Mouse (Mus musculus) forebrain, embryonic 12.5 days (tissue): ENCODE data around the gene Kcnt1. TPM values are rescaled to one million over a fixed set of nuclear protein-coding genes. Genes with fewer than 3 reads are reported as not detected.
A peak's percentile ranks its signal among the peaks of the same experiment; 100 is the strongest.
"Not testable (repeated sequence)": the region's sequence is repeated elsewhere in the genome, so short reads cannot be mapped to it uniquely, and the experiment has no call there.

Experiments used
- ATAC-seq: fragments of 200-750 bp; cut with Nextera tagmentation; 2 replicates; pipeline ENCODE4 v1.8.0; 2017; ENCODE audit warnings: moderate TSS enrichment; ENCODE audit not compliant: low FRiP score
- H3K27ac ChIP-seq: fragments of 300-500 bp; sonication (generic); 2 replicates; pipeline ENCODE4 v1.5.1; 2016; ENCODE audit warnings: mild to moderate bottlenecking
- H3K27me3 ChIP-seq: fragments of 300-500 bp; sonication (generic); 2 replicates; pipeline ENCODE4 v1.6.1; 2016; ENCODE audit warnings: mild to moderate bottlenecking
- H3K36me3 ChIP-seq: fragments of 300-500 bp; sonication (generic); replicated peaks from 2 replicates; pipeline ENCODE4 v1.6.1; 2016; ENCODE audit warnings: mild to moderate bottlenecking
- H3K4me1 ChIP-seq: fragments of 300-500 bp; sonication (generic); 2 replicates; pipeline ENCODE4 v1.6.1; 2016
- H3K4me2 ChIP-seq: fragments of 300-500 bp; sonication (generic); 2 replicates; pipeline ENCODE4 v1.6.1; 2016; ENCODE audit warnings: mild to moderate bottlenecking, moderate library complexity
- H3K4me3 ChIP-seq: fragments of 300-500 bp; sonication (generic); replicated peaks from 2 replicates; pipeline ENCODE4 v1.5.1; 2016; ENCODE audit warnings: mild to moderate bottlenecking
- H3K9ac ChIP-seq: fragments of 300-500 bp; sonication (generic); 2 replicates; pipeline ENCODE4 v1.6.1; 2016; ENCODE audit warnings: mild to moderate bottlenecking
- H3K9me3 ChIP-seq: fragments of 300-500 bp; sonication (generic); 2 replicates; pipeline ENCODE4 v1.6.1; 2016
- WGBS: fragments of 180-500 bp; shearing (Covaris S2); methylation state at CpG from one replicate; pipeline ENCODE4 v1.1.7; 2016; 5-methylcytosine and 5-hydroxymethylcytosine counted together
- polyA plus RNA-seq: library from polyadenylated mRNA; unstranded; fragments of >200 nt; fragmentation: Nextera tagmentation; extraction: Ambion mirVana; gene quantifications from 2 replicates; pipeline ENCODE4 v1.2.1, GENCODE M21; 2016

Kcnt1 gene
- 1.6 and 2.0 TPM in 2 replicates for polyA plus RNA-seq

GRCm38 (mm10) chr2:25863337-25864131 lies at the start of gene Kcnt1:
TSS of gene Kcnt1 (plus strand) at chr2:25863734.
- ATAC-seq: peak; percentile 51; the same call in 1 of the 2 replicates
- Histone ChIP-seq H3K27me3 (peaks cover 53% of the 10 kb centered on the region), H3K9ac (peak within 1 kb of the TSS; percentile 50), H3K4me1 (peaks cover 15% of the 10 kb centered on the region), H3K36me3 (no peaks in the 10 kb centered on the region), H3K9me3 (no peaks in the 10 kb centered on the region), H3K4me3 (peak within 1 kb of the TSS; percentile 59), H3K27ac (no peak within 1 kb of the TSS), H3K4me2 (peak within 1 kb of the TSS; percentile 100)
- 1% methylated on average over 41 of the region's 53 CpGs for WGBS

DNA sequence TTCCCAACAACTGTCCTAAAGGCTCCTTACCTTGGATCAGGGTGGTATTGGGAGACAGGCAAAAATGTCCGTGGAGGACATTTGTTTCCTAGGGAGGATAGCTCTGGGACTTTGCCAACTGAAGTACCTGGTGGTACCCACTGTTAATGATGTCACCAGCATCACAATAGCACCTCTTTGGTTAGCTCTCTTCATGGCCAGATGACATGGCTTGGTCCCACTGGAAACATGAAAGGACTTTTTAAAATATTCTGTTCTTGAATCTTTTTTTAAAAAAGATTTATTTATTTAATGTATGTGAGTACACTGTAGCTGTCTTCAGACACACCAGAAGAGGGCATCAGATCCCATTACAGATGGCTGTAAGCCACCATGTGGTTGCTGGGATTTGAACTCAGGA lies 47.8 kb upstream of the Kcnt1 start, which contains the start of gene Glt6d1:
Glt6d1 (minus strand) TSS at position 101 of the 400 bp plus-strand sequence.
- H3K4me2 ChIP-seq, H3K4me3 ChIP-seq, H3K9me3 ChIP-seq, H3K9ac ChIP-seq, ATAC-seq, H3K27me3 ChIP-seq, H3K36me3 ChIP-seq, H3K4me1 ChIP-seq, H3K27ac ChIP-seq: not testable (repeated sequence)
- 78% methylated on average over 1 of the region's 1 CpGs for WGBS

DNA sequence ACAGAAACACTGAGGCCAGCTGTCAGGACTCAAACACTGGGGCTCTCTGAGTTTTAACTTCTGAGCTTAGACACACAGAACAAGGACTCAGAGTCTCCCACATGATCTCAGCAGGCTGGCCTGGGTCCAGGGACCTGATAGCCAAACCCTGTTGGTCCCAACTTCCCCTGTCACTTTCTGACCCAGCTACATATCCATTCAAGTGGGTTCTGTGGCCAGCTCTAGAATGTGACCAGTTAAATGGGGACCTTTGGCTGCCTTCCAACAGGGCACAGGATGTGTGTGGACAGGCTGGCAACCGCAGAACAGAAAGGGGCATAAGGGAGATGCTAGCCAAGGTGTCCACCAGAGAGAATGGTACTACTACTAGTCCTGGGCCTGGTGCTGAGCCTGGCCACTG lies 40.7 kb upstream of the Kcnt1 start, which contains the start of gene Lcn9:
Lcn9 (plus strand) TSS at position 348 of the 400 bp plus-strand sequence.
- no peaks in the 10 kb centered on the region for H3K27me3 ChIP-seq
- H3K36me3 ChIP-seq: no peaks in the 10 kb centered on the region
- WGBS: 93% methylated on average over 1 of the region's 1 CpGs
- H3K4me3 ChIP-seq: no peak within 1 kb of the TSS
- H3K9ac ChIP-seq: no peak within 1 kb of the TSS
- no peaks in the 10 kb centered on the region for H3K4me1 ChIP-seq
- no peak for ATAC-seq
- no peak within 1 kb of the TSS for H3K27ac ChIP-seq
- H3K4me2 ChIP-seq: no peak within 1 kb of the TSS
- no peaks in the 10 kb centered on the region for H3K9me3 ChIP-seq

DNA sequence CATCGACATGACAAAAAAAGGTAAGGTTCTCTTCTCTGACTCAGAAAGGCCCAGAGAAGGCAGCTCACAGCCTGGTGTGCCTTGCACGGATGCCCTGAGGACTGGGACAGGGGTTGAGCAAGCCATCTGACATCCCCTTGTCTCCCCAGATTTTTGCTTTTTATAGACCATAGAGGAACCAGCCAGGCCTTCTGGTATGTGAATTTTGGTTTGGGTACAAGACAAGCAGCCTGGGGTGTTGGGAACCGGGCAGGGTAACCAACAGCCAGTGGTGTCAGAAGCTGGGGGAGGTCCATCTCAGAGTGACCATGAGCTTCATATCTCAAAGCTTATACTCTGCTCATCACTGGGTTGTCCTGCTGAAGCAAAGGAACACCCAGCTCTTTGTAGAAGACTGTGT lies 38.8 kb upstream of the Kcnt1 start:
- H3K36me3 ChIP-seq: no peaks in the 10 kb centered on the region
- WGBS: 92% methylated on average over 3 of the region's 3 CpGs

DNA sequence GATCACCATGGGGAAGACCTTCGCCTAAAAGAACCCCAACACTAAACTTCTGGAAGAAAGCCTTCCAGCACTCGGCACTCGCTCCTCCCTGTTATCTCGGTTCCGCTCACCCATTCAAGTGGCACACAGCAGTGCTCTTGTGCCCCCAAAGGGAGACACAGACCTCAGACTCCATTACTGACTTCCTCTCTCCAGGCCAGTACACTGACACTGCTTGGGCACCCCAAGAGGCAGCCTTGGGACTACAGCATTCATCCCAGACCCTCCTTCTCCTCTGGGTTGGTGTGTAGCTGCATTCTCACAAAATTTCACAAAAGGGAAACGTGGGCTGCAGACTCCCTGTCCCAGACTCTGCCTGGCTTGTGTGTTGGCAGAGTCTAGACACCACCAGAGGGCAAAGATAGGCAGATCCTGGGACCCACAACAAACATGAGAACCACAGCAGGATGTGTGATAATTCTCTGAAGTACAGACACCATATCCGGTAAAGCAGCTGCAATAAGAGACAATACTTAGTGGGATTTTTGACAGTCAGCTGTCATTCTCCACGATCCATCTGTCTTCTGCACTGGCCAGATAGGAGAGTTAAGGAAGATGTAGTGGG lies 35.1 kb upstream of the Kcnt1 start:
- H3K4me1 ChIP-seq: no peaks in the 10 kb centered on the region
- no peaks in the 10 kb centered on the region for H3K27me3 ChIP-seq
- no peak overlapping the region for H3K27ac ChIP-seq
- no peak overlapping the region for H3K4me3 ChIP-seq
- H3K4me2 ChIP-seq: no peak overlapping the region
- no peak overlapping the region for H3K9ac ChIP-seq
- no peaks in the 10 kb centered on the region for H3K9me3 ChIP-seq
- ATAC-seq: no peak
- H3K36me3 ChIP-seq: no peaks in the 10 kb centered on the region
- 74% methylated on average over 8 of the region's 8 CpGs for WGBS

More for the DNA sequence above, 38.8 kb upstream of the Kcnt1 start:
- no peak for ATAC-seq
- H3K9me3 ChIP-seq: no peaks in the 10 kb centered on the region
- no peak overlapping the region for H3K4me3 ChIP-seq
- no peak overlapping the region for H3K27ac ChIP-seq
- H3K27me3 ChIP-seq: no peaks in the 10 kb centered on the region
- H3K4me2 ChIP-seq: no peak overlapping the region
- H3K4me1 ChIP-seq: no peaks in the 10 kb centered on the region
- no peak overlapping the region for H3K9ac ChIP-seq

DNA sequence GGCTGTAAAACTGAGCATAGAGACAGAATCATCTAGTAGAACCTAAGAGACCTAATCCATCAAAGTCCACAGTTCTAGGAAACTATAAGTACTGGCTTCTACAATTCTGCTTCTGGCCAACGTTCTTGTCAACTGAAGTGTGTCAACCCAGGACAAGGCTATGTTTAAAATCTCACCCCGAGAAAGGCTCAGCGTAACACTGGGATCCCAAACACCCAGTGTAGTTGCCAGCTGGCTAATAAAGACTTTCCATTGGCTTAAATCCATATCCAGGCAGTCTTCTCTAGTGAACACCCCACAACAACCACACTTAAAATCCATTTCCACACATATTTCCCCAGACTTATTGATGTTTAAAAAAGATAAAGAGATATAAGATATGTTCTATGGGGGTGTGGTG lies 32.7 kb upstream of the Kcnt1 start:
- no peak overlapping the region for H3K27ac ChIP-seq
- no peaks in the 10 kb centered on the region for H3K9me3 ChIP-seq
- WGBS: 91% methylated on average over 3 of the region's 3 CpGs
- H3K9ac ChIP-seq: no peak overlapping the region
- H3K4me1 ChIP-seq: no peaks in the 10 kb centered on the region
- ATAC-seq: no peak
- H3K4me3 ChIP-seq: no peak overlapping the region
- H3K4me2 ChIP-seq: no peak overlapping the region
- no peaks in the 10 kb centered on the region for H3K27me3 ChIP-seq
- no peaks in the 10 kb centered on the region for H3K36me3 ChIP-seq

GRCm38 (mm10) chr2:25836291-25836690 lies 27.2 kb upstream of the Kcnt1 start:
- WGBS: 43% methylated on average over 5 of the region's 5 CpGs
- no peaks in the 10 kb centered on the region for H3K4me1 ChIP-seq
- ATAC-seq: 0 out of 2 replicates have a peak, but pooled peaks have one; percentile 39

DNA sequence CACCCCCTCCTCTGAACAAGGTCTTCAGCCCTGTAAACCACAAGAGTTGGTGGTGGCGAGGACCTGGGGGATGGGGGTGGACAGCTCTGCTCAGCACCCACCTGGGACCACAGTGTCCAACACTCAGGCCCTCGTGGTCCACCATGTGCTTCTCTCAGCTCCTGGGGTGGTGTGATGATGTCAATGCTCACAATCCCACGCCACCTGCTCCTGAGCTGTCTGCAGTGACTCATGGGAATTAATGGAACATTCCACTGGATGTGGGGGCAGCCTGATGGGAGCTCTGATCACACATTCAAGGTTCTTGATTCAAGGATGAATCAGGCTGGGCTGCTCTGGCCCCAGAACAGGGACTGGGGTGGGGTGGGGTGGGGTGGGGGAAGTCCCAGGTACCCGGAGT lies 21.4 kb upstream of the Kcnt1 start:
- ATAC-seq: no peak
- 76% methylated on average over 4 of the region's 4 CpGs for WGBS
- Histone ChIP-seq H3K4me1 (no peaks in the 10 kb centered on the region; the same call in none of the 2 replicates), H3K27ac (no peak overlapping the region), H3K9me3 (no peaks in the 10 kb centered on the region), H3K27me3 (0 out of 2 replicates have a peak, but pooled peaks cover 3% of the 10 kb centered on the region), H3K4me3 (no peak overlapping the region), H3K9ac (no peak overlapping the region), H3K36me3 (no peaks in the 10 kb centered on the region), H3K4me2 (no peak overlapping the region)

More at GRCm38 (mm10) chr2:25836291-25836690, 27.2 kb upstream of the Kcnt1 start:
- Histone ChIP-seq H3K9me3 (no peaks in the 10 kb centered on the region), H3K4me3 (no peak overlapping the region), H3K9ac (no peak overlapping the region), H3K27me3 (no peaks in the 10 kb centered on the region), H3K4me2 (no peak overlapping the region), H3K36me3 (no peaks in the 10 kb centered on the region), H3K27ac (no peak overlapping the region)

GRCm38 (mm10) chr2:25842758-25843157 lies 20.8 kb upstream of the Kcnt1 start:
- no peaks in the 10 kb centered on the region; the same call in none of the 2 replicates for H3K4me1 ChIP-seq
- H3K9ac ChIP-seq: no peak overlapping the region
- 63% methylated on average over 1 of the region's 1 CpGs for WGBS
- H3K4me2 ChIP-seq: no peak overlapping the region
- no peaks in the 10 kb centered on the region for H3K9me3 ChIP-seq
- H3K27ac ChIP-seq: peak overlapping the region; percentile 10; the same call in 1 of the 2 replicates
- H3K4me3 ChIP-seq: no peak overlapping the region
- ATAC-seq: no peak
- H3K36me3 ChIP-seq: no peaks in the 10 kb centered on the region
- H3K27me3 ChIP-seq: 0 out of 2 replicates have a peak, but pooled peaks cover 3% of the 10 kb centered on the region

DNA sequence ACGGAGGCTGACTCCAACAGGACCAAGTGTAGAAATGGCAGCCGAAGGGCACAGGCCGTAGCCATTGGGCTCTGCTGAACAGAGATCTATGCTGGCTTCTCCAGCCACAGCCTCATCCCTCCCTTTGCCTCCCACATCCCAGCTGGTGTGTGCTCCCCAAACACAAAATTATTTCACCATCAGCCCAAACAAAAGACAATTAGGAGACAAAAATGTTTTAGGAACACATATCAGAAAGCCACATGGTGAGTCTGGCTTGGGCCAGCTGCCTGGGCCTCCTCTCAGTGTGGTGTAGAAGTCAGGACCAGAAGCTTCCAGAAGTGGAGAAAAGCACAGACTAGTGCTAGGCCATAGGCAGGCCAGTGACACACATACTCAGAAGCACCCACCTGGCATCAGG lies 19.4 kb upstream of the Kcnt1 start:
- no peak overlapping the region for H3K4me2 ChIP-seq
- H3K27me3 ChIP-seq: 0 out of 2 replicates have a peak, but pooled peaks cover 3% of the 10 kb centered on the region

DNA sequence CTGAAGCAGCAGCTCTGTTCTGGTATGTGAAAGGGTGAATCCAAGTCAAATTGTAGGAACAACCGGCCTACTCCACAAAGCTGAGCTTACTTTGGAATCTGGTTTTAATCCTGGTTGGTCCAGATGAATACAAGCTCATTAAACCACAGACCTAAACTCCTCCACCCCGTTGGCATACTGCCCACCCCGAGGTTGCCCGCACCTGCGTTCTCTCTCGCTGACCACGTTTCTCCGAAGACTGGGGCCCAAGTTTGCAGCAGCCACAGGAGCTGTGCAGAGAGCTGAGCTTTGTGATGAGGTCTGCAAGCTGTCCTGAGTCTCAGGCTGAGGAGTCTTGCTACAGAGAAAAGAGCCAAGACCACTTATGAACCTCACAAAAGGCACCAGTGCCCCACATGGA lies 17.0 kb upstream of the Kcnt1 start:
- Histone ChIP-seq H3K4me2 (no peak overlapping the region), H3K9me3 (no peaks in the 10 kb centered on the region), H3K36me3 (no peaks in the 10 kb centered on the region), H3K4me1 (no peaks in the 10 kb centered on the region; the same call in none of the 2 replicates), H3K27me3 (0 out of 2 replicates have a peak, but pooled peaks cover 3% of the 10 kb centered on the region), H3K4me3 (no peak overlapping the region), H3K9ac (no peak overlapping the region), H3K27ac (no peak overlapping the region)
- no peak for ATAC-seq
- WGBS: 88% methylated on average over 8 of the region's 8 CpGs

More for the DNA sequence above, 19.4 kb upstream of the Kcnt1 start:
- 88% methylated on average over 3 of the region's 3 CpGs for WGBS
- no peak for ATAC-seq
- H3K4me3 ChIP-seq: no peak overlapping the region
- no peak overlapping the region for H3K9ac ChIP-seq
- no peaks in the 10 kb centered on the region for H3K36me3 ChIP-seq
- no peak overlapping the region for H3K27ac ChIP-seq
- no peaks in the 10 kb centered on the region; the same call in none of the 2 replicates for H3K4me1 ChIP-seq
- H3K9me3 ChIP-seq: no peaks in the 10 kb centered on the region

- Histone ChIP-seq H3K27me3 (0 out of 2 replicates have a peak, but pooled peaks cover 3% of the 10 kb centered on the region), H3K36me3 (no peaks in the 10 kb centered on the region), H3K9ac (no peak within 1 kb of the TSS), H3K4me1 (no peaks in the 10 kb centered on the region; the same call in 1 of the 2 replicates), H3K27ac (no peak within 1 kb of the TSS), H3K4me3 (no peak within 1 kb of the TSS), H3K4me2 (no peak within 1 kb of the TSS), H3K9me3 (no peaks in the 10 kb centered on the region)
- WGBS: 88% methylated on average over 15 of the region's 16 CpGs
- ATAC-seq: no peak
Observed at GRCm38 (mm10) chr2:25847226-25847625, 16.3 kb upstream of the Kcnt1 start, which contains the start of gene Sohlh1. TSS of gene Sohlh1 (minus strand) at chr2:25847248.
